Mouse (Mus musculus) lung, adult 18-20 months (tissue): ENCODE data around the gene 1300017J02Rik.

Source experiments
- DNase-seq, 2 experiments: peaks; one replicate each; pipeline ENCODE4 v3.0.0; 2022; ENCODE audit warnings: mixed read lengths in 2 of 2

The 1300017J02Rik gene

GRCm38 (mm10) chr9:103304927-103305326 is at the start of gene 1300017J02Rik, which contains the start of gene Topbp1:
Gene 1300017J02Rik (minus strand): TSS chr9:103305082.
Gene Topbp1 (plus strand): TSS chr9:103305215.
- peak; percentile 91 to 93 for DNase-seq

GRCm38 (mm10) chr9:103353500-103354260 is 48.8 kb upstream of the 1300017J02Rik start:
- peak in 1 of 2 experiments; percentile 38 for DNase-seq

- no peak for DNase-seq
Measured at GRCm38 (mm10) chr9:103348791-103349190, 43.9 kb upstream of the 1300017J02Rik start.

- no peak for DNase-seq
Measured at GRCm38 (mm10) chr9:103347996-103348490, 43.2 kb upstream of the 1300017J02Rik start.

GRCm38 (mm10) chr9:103347045-103347444 is 42.2 kb upstream of the 1300017J02Rik start:
- no peak for DNase-seq

- no peak for DNase-seq
Measured at GRCm38 (mm10) chr9:103336912-103337311, 32.0 kb upstream of the 1300017J02Rik start.

GRCm38 (mm10) chr9:103332663-103333062 is 27.8 kb upstream of the 1300017J02Rik start:
- DNase-seq = no peak

GRCm38 (mm10) chr9:103326449-103326848 is 21.6 kb upstream of the 1300017J02Rik start:
- no peak for DNase-seq

- peak in 1 of 2 experiments; percentile 32 for DNase-seq
Measured at GRCm38 (mm10) chr9:103324678-103325077, 19.8 kb upstream of the 1300017J02Rik start.

- DNase-seq = no peak
Measured at GRCm38 (mm10) chr9:103309832-103310231, 5.0 kb upstream of the 1300017J02Rik start.

GRCm38 (mm10) chr9:103305332-103306041 is 605 bp upstream of the 1300017J02Rik start:
- DNase-seq = no peak

- peak; percentile 43 to 68 for DNase-seq
Measured at GRCm38 (mm10) chr9:103302666-103303065, 2.2 kb downstream of the 1300017J02Rik start.

GRCm38 (mm10) chr9:103302239-103302638 is 2.6 kb downstream of the 1300017J02Rik start:
- peak in 1 of 2 experiments; percentile 39 for DNase-seq

- no peak for DNase-seq
Measured at GRCm38 (mm10) chr9:103301086-103301485, 3.8 kb downstream of the 1300017J02Rik start.

- no peak for DNase-seq
Measured at GRCm38 (mm10) chr9:103294507-103294906, 10.4 kb downstream of the 1300017J02Rik start.

GRCm38 (mm10) chr9:103288489-103289180 is 16.2 kb downstream of the 1300017J02Rik start:
- DNase-seq = no peak

- DNase-seq = no peak
Measured at GRCm38 (mm10) chr9:103287840-103288488, 16.9 kb downstream of the 1300017J02Rik start.

GRCm38 (mm10) chr9:103286901-103287422 is 17.9 kb downstream of the 1300017J02Rik start:
- no peak for DNase-seq

GRCm38 (mm10) chr9:103286396-103286795 is 18.5 kb downstream of the 1300017J02Rik start:
- no peak for DNase-seq

GRCm38 (mm10) chr9:103276876-103277275 is 28.0 kb downstream of the 1300017J02Rik start:
- no peak for DNase-seq

- DNase-seq = no peak
Measured at GRCm38 (mm10) chr9:103275676-103276075, 29.2 kb downstream of the 1300017J02Rik start.

- no peak for DNase-seq
Measured at GRCm38 (mm10) chr9:103274819-103275218, 30.1 kb downstream of the 1300017J02Rik start.
